Mouse (Mus musculus) kidney, postnatal 0 days (tissue): ENCODE measurements around the gene Thbs4. TPM values are rescaled to one million over a fixed set of nuclear protein-coding genes. Genes with fewer than 3 reads are reported as not detected.

Experiments
- ATAC-seq: fragments of 200-750 bp; cut with Nextera tagmentation; replicated peaks from 2 replicates; pipeline ENCODE4 v1.8.0; 2017; ENCODE audit warnings: low read depth, moderate number of reproducible peaks, moderate TSS enrichment, moderate library complexity; ENCODE audit not compliant: low FRiP score
- DNase-seq: peaks from one replicate; pipeline ENCODE4 v3.0.0-alpha.2; 2016; ENCODE audit warnings: low spot score
- H3K27ac ChIP-seq: fragments of 300-500 bp; sonication (generic); 2 replicates; pipeline ENCODE4 v1.5.1; 2014; ENCODE audit warnings: mild to moderate bottlenecking
- H3K27me3 ChIP-seq: fragments of 300-500 bp; sonication (generic); 2 replicates; pipeline ENCODE4 v1.6.1; 2014; ENCODE audit warnings: low read length, mixed read lengths; ENCODE audit not compliant: insufficient read depth
- H3K36me3 ChIP-seq: fragments of 300-500 bp; sonication (generic); 2 replicates; pipeline ENCODE4 v1.6.1; 2014; ENCODE audit warnings: low read length, mixed read lengths; ENCODE audit not compliant: insufficient read depth
- H3K4me1 ChIP-seq: fragments of 300-500 bp; sonication (generic); replicated peaks from 2 replicates; pipeline ENCODE4 v1.6.1; 2014; ENCODE audit warnings: antibody characterized with exemption, low read length, mixed read lengths; ENCODE audit not compliant: insufficient read depth
- H3K4me2 ChIP-seq: fragments of 300-500 bp; sonication (generic); 2 replicates; pipeline ENCODE4 v1.6.1; 2014; ENCODE audit warnings: mild to moderate bottlenecking, low read length, moderate library complexity, mixed read lengths
- H3K4me3 ChIP-seq: fragments of 300-500 bp; sonication (generic); replicated peaks from 2 replicates; pipeline ENCODE4 v1.5.1; 2014; ENCODE audit warnings: low read depth, low read length
- H3K9ac ChIP-seq: fragments of 300-500 bp; sonication (generic); 2 replicates; pipeline ENCODE4 v1.6.1; 2014; ENCODE audit warnings: low read depth, low read length
- H3K9me3 ChIP-seq: fragments of 300-500 bp; sonication (generic); replicated peaks from 2 replicates; pipeline ENCODE4 v1.6.1; 2016; ENCODE audit warnings: low read length, inconsistent platforms, mixed read lengths
- CTCF ChIP-seq: IDR thresholded peaks from 2 replicates; pipeline ENCODE4 v1.5.1; 2016; ENCODE audit warnings: antibody characterized with exemption, low read depth, mild to moderate bottlenecking, moderate library complexity
- WGBS: fragments of 180-500 bp; shearing (Covaris S2); extraction: QIAGEN DNeasy Blood & Tissue Kit; methylation state at CpG from one replicate; pipeline ENCODE4 v1.1.7; 2014; 5-methylcytosine and 5-hydroxymethylcytosine counted together
- polyA plus RNA-seq: library from polyadenylated mRNA; unstranded; fragments of >200 nt; fragmentation: Nextera tagmentation; extraction: Ambion mirVana; gene quantifications from 2 replicates; pipeline ENCODE4 v1.2.1, GENCODE M21; 2015

Thbs4 gene
- polyA plus RNA-seq, 1 experiment from 2014 or later = 1.3 TPM

- ATAC-seq = no peak
- no peak overlapping the region for H3K27ac ChIP-seq
- no peaks in the 10 kb centered on the region for H3K27me3 ChIP-seq
- no peaks in the 10 kb centered on the region for H3K36me3 ChIP-seq
- no peak overlapping the region for H3K4me3 ChIP-seq
- no peaks in the 10 kb centered on the region for H3K4me1 ChIP-seq
- no peaks in the 10 kb centered on the region for H3K9me3 ChIP-seq
- DNase-seq = no peak
- no peak for TF ChIP-seq CTCF
- H3K9ac ChIP-seq = no peak overlapping the region
- H3K4me2 ChIP-seq = no peak overlapping the region
- 87% methylated on average over 3 of the region's 3 CpGs for WGBS
Observed at GRCm38 (mm10) chr13:92807849-92808248, 13.2 kb upstream of the Thbs4 start.

- no peak overlapping the region for H3K4me3 ChIP-seq
- H3K9me3 ChIP-seq = no peaks in the 10 kb centered on the region
- no peaks in the 10 kb centered on the region for H3K27me3 ChIP-seq
- DNase-seq (no peak), ATAC-seq (no peak)
- TF ChIP-seq CTCF = no peak
- H3K9ac ChIP-seq = no peak overlapping the region
- no peaks in the 10 kb centered on the region for H3K36me3 ChIP-seq
- no peaks in the 10 kb centered on the region for H3K4me1 ChIP-seq
- no peak overlapping the region for H3K4me2 ChIP-seq
- no peak overlapping the region for H3K27ac ChIP-seq
Observed at GRCm38 (mm10) chr13:92806785-92807184, 12.2 kb upstream of the Thbs4 start.

GRCm38 (mm10) chr13:92799306-92799925 is 4.8 kb upstream of the Thbs4 start:
- DNase-seq = no peak
- Histone ChIP-seq H3K9ac (no peak overlapping the region), H3K9me3 (no peaks in the 10 kb centered on the region), H3K4me2 (no peak overlapping the region), H3K4me1 (0 out of 2 replicates have a peak, but pooled peaks cover 3% of the 10 kb centered on the region), H3K27me3 (peaks cover 2% of the 10 kb centered on the region; the same call in 1 of the 2 replicates), H3K27ac (no peak overlapping the region), H3K36me3 (no peaks in the 10 kb centered on the region), H3K4me3 (no peak overlapping the region)
- 77% methylated on average over 7 of the region's 7 CpGs for WGBS
- no peak for TF ChIP-seq CTCF
- no peak for ATAC-seq

DNA sequence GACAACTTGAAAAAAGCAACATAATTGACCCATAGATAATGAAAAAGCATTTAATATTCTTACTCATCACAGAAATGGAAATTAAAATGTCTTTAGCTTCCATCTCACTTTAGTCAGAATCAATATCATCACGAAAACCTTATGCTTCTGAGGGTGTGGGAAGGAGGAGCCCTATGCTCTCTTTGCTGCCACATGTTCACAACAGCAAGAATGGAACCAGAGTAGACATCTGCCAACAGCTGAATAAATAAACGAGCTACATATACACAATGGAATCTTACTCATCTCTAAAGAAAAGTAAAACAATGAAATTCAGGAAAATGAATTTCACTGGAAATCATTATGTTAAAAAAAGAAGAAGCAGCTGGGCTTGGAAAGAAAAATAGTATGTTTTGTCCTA is 4.2 kb upstream of the Thbs4 start:
- no peak for TF ChIP-seq CTCF
- no peaks in the 10 kb centered on the region for H3K9me3 ChIP-seq
- 74% methylated on average over 2 of the region's 2 CpGs for WGBS

DNA sequence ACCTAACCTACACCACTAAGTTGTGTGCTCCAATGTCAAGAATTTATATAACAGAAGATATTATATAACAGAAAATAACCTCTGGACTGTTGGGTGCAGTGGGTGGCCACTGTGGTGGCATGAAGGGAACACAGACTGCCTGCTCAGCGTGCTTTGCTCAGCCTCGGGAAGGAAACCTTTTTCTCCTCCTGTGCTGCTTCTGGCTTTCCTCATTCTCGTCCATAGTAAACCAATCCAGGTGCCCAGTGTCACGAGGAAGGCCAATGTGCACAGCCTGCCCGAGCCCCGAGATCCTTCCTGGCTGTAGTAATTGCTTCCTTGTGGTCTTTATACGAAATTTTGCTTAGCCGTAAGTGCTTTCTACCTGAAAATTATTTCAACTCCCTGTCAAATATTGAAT is 982 bp downstream of the Thbs4 start:
- Histone ChIP-seq H3K4me1 (0 out of 2 replicates have a peak, but pooled peaks cover 3% of the 10 kb centered on the region), H3K9me3 (no peaks in the 10 kb centered on the region), H3K27ac (no peak overlapping the region), H3K36me3 (no peaks in the 10 kb centered on the region), H3K27me3 (peaks cover 4% of the 10 kb centered on the region; the same call in 1 of the 2 replicates), H3K9ac (no peak overlapping the region), H3K4me2 (no peak overlapping the region), H3K4me3 (no peak overlapping the region)
- DNase-seq = no peak
- no peak for ATAC-seq
- TF ChIP-seq CTCF = no peak
- WGBS = 67% methylated on average over 8 of the region's 8 CpGs

More for the DNA sequence above, 4.2 kb upstream of the Thbs4 start:
- no peak for ATAC-seq
- no peak overlapping the region for H3K27ac ChIP-seq
- H3K4me1 ChIP-seq = 0 out of 2 replicates have a peak, but pooled peaks cover 3% of the 10 kb centered on the region
- no peak overlapping the region for H3K9ac ChIP-seq
- H3K4me2 ChIP-seq = no peak overlapping the region
- H3K27me3 ChIP-seq = peaks cover 4% of the 10 kb centered on the region; the same call in 1 of the 2 replicates
- H3K4me3 ChIP-seq = no peak overlapping the region
- H3K36me3 ChIP-seq = no peaks in the 10 kb centered on the region
- DNase-seq = no peak

DNA sequence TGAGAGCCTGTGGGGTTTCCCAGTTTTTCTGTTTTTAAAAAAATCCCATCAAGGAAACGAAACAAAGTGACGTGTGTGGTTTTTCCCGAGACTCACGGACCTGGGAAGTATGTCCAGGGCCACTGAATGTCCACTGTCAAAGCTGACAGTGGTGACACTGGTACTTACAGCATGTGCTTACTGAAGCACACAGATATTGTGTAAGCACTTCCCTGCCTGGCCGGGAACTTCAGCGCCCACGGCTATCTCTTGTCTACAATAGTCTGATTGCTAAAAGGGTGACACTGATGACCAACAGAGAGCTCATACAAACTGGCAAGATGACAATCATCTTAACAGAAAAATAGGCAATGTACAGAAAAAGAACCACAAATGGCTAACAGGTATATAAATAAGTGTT is 3.1 kb downstream of the Thbs4 start:
- H3K9me3 ChIP-seq = no peaks in the 10 kb centered on the region
- no peak overlapping the region for H3K9ac ChIP-seq
- H3K36me3 ChIP-seq = no peaks in the 10 kb centered on the region
- WGBS = 91% methylated on average over 7 of the region's 7 CpGs
- H3K27me3 ChIP-seq = peaks cover 4% of the 10 kb centered on the region; the same call in 1 of the 2 replicates
- no peak overlapping the region for H3K4me3 ChIP-seq
- no peak for ATAC-seq
- H3K4me2 ChIP-seq = no peak overlapping the region
- TF ChIP-seq CTCF = no peak
- no peak for DNase-seq
- no peak overlapping the region for H3K27ac ChIP-seq
- 0 out of 2 replicates have a peak, but pooled peaks cover 3% of the 10 kb centered on the region for H3K4me1 ChIP-seq

DNA sequence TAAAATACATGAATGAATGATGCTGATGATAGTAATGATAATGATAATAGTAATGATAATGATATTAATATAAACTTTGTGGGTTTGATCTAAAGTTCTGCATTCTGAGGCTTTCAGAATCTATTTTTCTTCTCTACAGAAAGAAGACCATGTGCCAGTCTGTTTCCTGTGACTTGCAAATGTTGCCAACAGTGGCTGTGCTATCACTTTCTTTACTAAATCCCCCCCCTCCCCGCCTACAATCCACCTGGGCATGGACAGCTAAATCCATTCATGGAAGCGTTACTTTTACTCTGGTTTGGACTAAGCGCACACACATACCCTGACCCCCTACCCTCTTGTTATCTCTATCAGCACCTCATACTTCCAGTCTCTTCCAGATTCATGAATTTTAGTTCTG is 10.3 kb downstream of the Thbs4 start:
- DNase-seq = no peak
- 88% methylated on average over 3 of the region's 3 CpGs for WGBS
- no peaks in the 10 kb centered on the region; the same call in 1 of the 2 replicates for H3K4me1 ChIP-seq

More for the DNA sequence above, 10.3 kb downstream of the Thbs4 start:
- no peak for ATAC-seq
- Histone ChIP-seq H3K9me3 (no peaks in the 10 kb centered on the region), H3K27me3 (no peaks in the 10 kb centered on the region), H3K4me2 (no peak overlapping the region), H3K9ac (no peak overlapping the region), H3K4me3 (no peak overlapping the region), H3K36me3 (no peaks in the 10 kb centered on the region), H3K27ac (no peak overlapping the region)
- TF ChIP-seq CTCF = no peak
